Mouse (Mus musculus) myocyte (in vitro differentiated cells): ENCODE measurements at regions not wholly inside any gene's neighbourhood (a gene's known extent, or its start where the extent isn't known, plus 50 kb on each side); places are given as distances from the start of the nearest gene placed in this dataset.

Experiments used
- H3K27me3 ChIP-seq: one replicate; pipeline ENCODE4 v1.6.1; 2011; ENCODE audit not compliant: control insufficient read depth, insufficient read depth, insufficient read length
- H3K36me3 ChIP-seq: one replicate; pipeline ENCODE4 v1.6.1; 2011; ENCODE audit not compliant: control insufficient read depth, insufficient read depth
- H3K4me2 ChIP-seq: one replicate; pipeline ENCODE4 v1.6.1; 2011; ENCODE audit warnings: low read depth, control low read depth
- H3K4me3 ChIP-seq: one replicate; pipeline ENCODE4 v1.5.1; 2011; ENCODE audit warnings: mild to moderate bottlenecking, control low read depth, moderate library complexity
- H3K79me2 ChIP-seq: one replicate; pipeline ENCODE4 v1.6.1; 2011; ENCODE audit not compliant: control insufficient read depth, insufficient read depth
- H3ac ChIP-seq: one replicate; pipeline ENCODE4 v1.6.1; 2011; ENCODE audit not compliant: control insufficient read depth, insufficient read length
- CEBPB ChIP-seq: IDR thresholded peaks from 2 replicates; pipeline ENCODE4 v1.6.1; 2011; ENCODE audit warnings: mild to moderate bottlenecking, moderate library complexity; ENCODE audit not compliant: poor library complexity, insufficient read depth, severe bottlenecking
- E2F4 ChIP-seq: IDR thresholded peaks from one replicate; pipeline ENCODE4 v1.6.1; 2011; ENCODE audit warnings: mild to moderate bottlenecking, control low read depth, moderate library complexity; ENCODE audit not compliant: insufficient read depth
- MAX ChIP-seq: IDR thresholded peaks from one replicate; pipeline ENCODE4 v1.6.1; 2011; ENCODE audit warnings: low read depth, mild to moderate bottlenecking, control low read depth
- MYOD1 ChIP-seq, 3 experiments: IDR thresholded peaks; one replicate each; pipeline ENCODE4 v1.6.1; 2011; ENCODE audit warnings: control low read depth in 2 of 3, low read depth in 2 of 3, mild to moderate bottlenecking in 2 of 3, moderate library complexity in 1 of 3; ENCODE audit not compliant: insufficient read length in 2 of 3, control insufficient read depth in 1 of 3
- MYOG ChIP-seq, 3 experiments: IDR thresholded peaks; one replicate each; pipeline ENCODE4 v1.6.1; 2011; ENCODE audit warnings: control low read depth in 2 of 3, low read depth in 2 of 3, mild to moderate bottlenecking in 2 of 3; ENCODE audit not compliant: insufficient read length in 2 of 3, control insufficient read depth in 1 of 3, insufficient read depth in 1 of 3
- POLR2A ChIP-seq: IDR thresholded peaks from one replicate; pipeline ENCODE4 v1.6.1; 2011; ENCODE audit warnings: low read depth, mild to moderate bottlenecking, control low read depth, moderate library complexity; ENCODE audit not compliant: insufficient read length
- POLR2AphosphoS2 ChIP-seq: IDR thresholded peaks from one replicate; pipeline ENCODE4 v1.6.1; 2011; ENCODE audit warnings: low read depth, control low read depth; ENCODE audit not compliant: insufficient read length
- REST ChIP-seq: IDR thresholded peaks from one replicate; pipeline ENCODE4 v1.6.1; 2011; ENCODE audit warnings: mild to moderate bottlenecking, control low read depth, moderate library complexity; ENCODE audit not compliant: insufficient read depth, insufficient read length
- SRF ChIP-seq: IDR thresholded peaks from one replicate; pipeline ENCODE4 v1.6.1; 2011; ENCODE audit warnings: low read depth; ENCODE audit not compliant: control insufficient read depth, insufficient read length
- TCF12 ChIP-seq: IDR thresholded peaks from one replicate; pipeline ENCODE4 v1.6.1; 2011; ENCODE audit warnings: mild to moderate bottlenecking, control low read depth; ENCODE audit not compliant: poor library complexity, insufficient read depth, severe bottlenecking
- TCF3 ChIP-seq: IDR thresholded peaks from one replicate; pipeline ENCODE4 v1.6.1; 2011; ENCODE audit warnings: low read depth, control low read depth; ENCODE audit not compliant: insufficient read length
- USF1 ChIP-seq: IDR thresholded peaks from one replicate; pipeline ENCODE4 v1.6.1; 2011; ENCODE audit warnings: low read depth, mild to moderate bottlenecking, control low read depth, moderate library complexity

DNA sequence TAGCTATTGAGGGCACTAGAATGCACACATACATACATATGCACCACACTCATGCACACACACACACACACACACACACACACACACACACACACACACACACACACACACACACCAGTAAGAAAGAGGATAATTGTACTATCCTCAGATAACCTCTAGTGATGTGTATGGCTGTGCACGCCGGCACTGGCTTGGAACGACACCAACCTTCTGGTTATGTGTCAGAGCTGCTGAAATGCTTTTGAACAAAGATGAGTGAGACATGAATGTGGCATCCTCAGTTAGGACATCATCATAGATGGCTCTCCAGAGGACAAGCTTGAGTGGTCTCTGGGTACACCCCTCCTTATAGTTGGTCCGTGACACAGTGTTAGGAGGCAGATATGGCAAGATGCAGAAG lies 173.0 kb upstream of the 3110018I06Rik start:
- Histone ChIP-seq H3K4me3 (no peak overlapping the region), H3K27me3 (no peaks in the 10 kb centered on the region), H3K4me2 (no peak overlapping the region), H3K79me2 (no peaks in the 10 kb centered on the region), H3K36me3 (no peaks in the 10 kb centered on the region), H3ac (no peak overlapping the region)
- TF ChIP-seq CEBPB: no peak
- TF ChIP-seq SRF: no peak
- no peak for TF ChIP-seq REST
- no peak for TF ChIP-seq MAX
- TF ChIP-seq POLR2A: no peak
- TF ChIP-seq TCF3: no peak
- TF ChIP-seq USF1: no peak
- TF ChIP-seq MYOG (IDR thresholded peaks at IDR 0.05; ENCODE audit: control insufficient read depth in 1 of 3, insufficient read depth in 1 of 3, insufficient read length in 2 of 3, low read depth in 2 of 3): no peak
- TF ChIP-seq TCF12: no peak
- no peak for TF ChIP-seq MYOD1 (IDR thresholded peaks at IDR 0.05; ENCODE audit: control insufficient read depth in 1 of 3, insufficient read length in 2 of 3, low read depth in 2 of 3)
- no peak for TF ChIP-seq POLR2AphosphoS2
- no peak for TF ChIP-seq E2F4

DNA sequence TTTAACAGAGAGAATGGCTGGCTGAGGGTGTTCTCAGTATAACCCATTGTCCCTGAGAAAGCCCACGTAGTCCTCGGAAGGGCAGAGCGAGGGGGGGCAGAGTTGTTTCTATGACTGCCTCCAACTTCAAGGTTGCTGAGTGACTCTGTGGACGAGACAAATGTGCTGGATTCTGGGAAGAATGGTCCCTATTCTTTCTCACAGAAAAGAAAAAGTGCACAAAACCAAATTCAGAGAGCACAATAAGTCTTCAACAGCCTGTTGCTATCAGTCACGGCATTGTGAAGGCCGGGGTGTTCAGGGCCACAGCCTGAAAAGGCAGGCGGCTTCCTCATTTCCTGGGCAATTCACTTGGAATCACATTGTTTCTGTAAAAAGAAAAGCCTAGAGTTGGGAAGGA lies 165.6 kb upstream of the 3110018I06Rik start:
- Histone ChIP-seq H3K4me2 (no peak overlapping the region), H3K79me2 (no peaks in the 10 kb centered on the region), H3K27me3 (no peaks in the 10 kb centered on the region), H3K36me3 (no peaks in the 10 kb centered on the region), H3K4me3 (no peak overlapping the region), H3ac (no peak overlapping the region)
- TF ChIP-seq TCF12 (no peak), MYOD1 (IDR thresholded peaks at IDR 0.05; ENCODE audit: control insufficient read depth in 1 of 3, insufficient read length in 2 of 3, low read depth in 2 of 3) (no peak), POLR2AphosphoS2 (no peak), E2F4 (no peak), MAX (no peak), REST (no peak), CEBPB (no peak), MYOG (IDR thresholded peaks at IDR 0.05; ENCODE audit: control insufficient read depth in 1 of 3, insufficient read depth in 1 of 3, insufficient read length in 2 of 3, low read depth in 2 of 3) (no peak), SRF (no peak)

DNA sequence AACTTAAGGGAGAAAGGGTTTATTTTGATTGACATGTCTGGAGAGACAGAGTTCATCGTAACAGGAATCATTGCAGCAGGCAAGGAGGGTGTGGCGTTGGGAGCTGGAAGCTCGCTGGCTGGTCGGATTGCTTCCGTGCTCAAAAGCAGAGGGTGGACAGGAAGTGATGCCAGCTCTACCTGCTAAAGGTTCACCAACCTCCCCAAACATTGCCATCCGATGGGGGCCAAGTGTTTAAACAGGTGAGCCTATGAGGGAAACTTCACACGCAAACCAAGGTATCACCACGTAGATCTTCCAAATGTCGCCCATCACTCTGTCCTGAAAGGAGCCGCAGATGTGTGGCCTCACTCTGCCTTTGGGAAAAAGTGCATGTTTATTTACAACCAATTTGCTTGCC lies 162.3 kb upstream of the 3110018I06Rik start:
- no peaks in the 10 kb centered on the region for H3K79me2 ChIP-seq
- no peak overlapping the region for H3K4me3 ChIP-seq
- no peak overlapping the region for H3ac ChIP-seq
- TF ChIP-seq USF1 (no peak), TCF3 (no peak), TCF12 (no peak), REST (no peak), POLR2AphosphoS2 (no peak), CEBPB (no peak), MAX (no peak), MYOG (IDR thresholded peaks at IDR 0.05; ENCODE audit: control insufficient read depth in 1 of 3, insufficient read depth in 1 of 3, insufficient read length in 2 of 3, low read depth in 2 of 3) (no peak), MYOD1 (IDR thresholded peaks at IDR 0.05; ENCODE audit: control insufficient read depth in 1 of 3, insufficient read length in 2 of 3, low read depth in 2 of 3) (no peak), SRF (no peak), E2F4 (no peak), POLR2A (no peak)
- no peaks in the 10 kb centered on the region for H3K27me3 ChIP-seq
- H3K36me3 ChIP-seq: no peaks in the 10 kb centered on the region
- H3K4me2 ChIP-seq: no peak overlapping the region

DNA sequence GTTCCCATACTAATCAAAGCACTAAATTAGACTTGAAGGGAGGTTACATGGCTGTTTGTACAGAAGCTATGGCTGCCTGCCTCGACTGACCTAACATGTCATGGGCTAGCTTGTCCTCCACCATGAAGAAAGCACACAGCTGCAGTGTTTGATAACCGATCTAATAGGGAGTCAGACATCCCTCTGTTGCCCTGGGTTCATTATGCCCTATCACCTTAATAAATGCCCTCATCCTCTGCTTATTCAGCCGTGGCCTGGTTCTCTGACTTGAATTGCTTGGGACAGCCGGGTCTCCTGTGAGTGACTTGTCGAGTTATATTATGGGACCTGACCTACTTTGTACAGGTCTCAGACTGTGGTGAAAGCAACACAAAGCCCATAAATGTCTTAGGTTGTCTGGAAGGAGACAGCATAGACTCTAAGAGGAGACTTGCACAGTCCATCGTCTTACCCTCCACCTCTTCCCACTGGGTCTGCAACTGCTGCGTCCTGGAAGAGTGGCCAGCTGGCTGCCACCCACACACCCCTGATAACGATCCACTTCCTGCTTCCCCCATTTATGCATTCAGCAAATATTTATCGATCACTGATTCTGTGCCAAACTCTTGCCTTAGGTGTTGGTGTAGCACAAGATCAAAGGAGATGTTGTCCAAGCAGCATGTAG lies 161.2 kb upstream of the 3110018I06Rik start:
- Histone ChIP-seq H3K27me3 (no peaks in the 10 kb centered on the region), H3ac (no peak overlapping the region)
- TF ChIP-seq POLR2AphosphoS2 (no peak), CEBPB (no peak), MAX (no peak), REST (no peak), POLR2A (no peak), SRF (no peak), USF1 (no peak), TCF3 (no peak)

DNA sequence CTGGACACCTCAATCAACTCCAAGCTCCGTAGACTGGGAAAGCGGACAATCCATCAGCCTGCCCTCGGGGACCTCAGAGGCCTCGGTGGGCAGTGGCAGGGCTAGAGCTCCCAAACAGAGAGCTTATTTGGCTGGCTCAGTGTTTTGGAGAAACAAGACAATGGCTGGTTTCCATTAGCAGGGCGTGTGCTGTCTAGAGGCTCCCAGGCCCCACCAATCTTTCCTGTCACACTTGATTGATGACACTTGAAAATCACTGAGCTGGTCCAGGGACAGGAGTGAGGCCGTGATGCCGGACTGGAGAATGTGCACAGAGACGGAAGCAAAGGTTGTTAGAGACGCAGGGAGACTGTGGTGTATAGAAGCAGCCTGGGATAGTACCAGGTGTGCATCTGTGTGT lies 159.4 kb upstream of the 3110018I06Rik start:
- Histone ChIP-seq H3ac (no peak overlapping the region), H3K4me3 (no peak overlapping the region), H3K79me2 (no peaks in the 10 kb centered on the region), H3K27me3 (no peaks in the 10 kb centered on the region), H3K4me2 (no peak overlapping the region), H3K36me3 (no peaks in the 10 kb centered on the region)
- TF ChIP-seq POLR2A: no peak
- no peak for TF ChIP-seq MAX

More for the DNA sequence above, 161.2 kb upstream of the 3110018I06Rik start:
- H3K79me2 ChIP-seq: no peaks in the 10 kb centered on the region
- no peaks in the 10 kb centered on the region for H3K36me3 ChIP-seq
- no peak overlapping the region for H3K4me2 ChIP-seq
- no peak overlapping the region for H3K4me3 ChIP-seq
